Mouse (Mus musculus) embryo, embryonic 11.5 days (tissue): ENCODE results near the gene Tmem9b.

Experiments
- DNase-seq: peaks from one replicate; pipeline ENCODE4 v3.0.0-alpha.2; 2012; ENCODE audit warnings: low read depth, low spot score

The Tmem9b gene

DNA sequence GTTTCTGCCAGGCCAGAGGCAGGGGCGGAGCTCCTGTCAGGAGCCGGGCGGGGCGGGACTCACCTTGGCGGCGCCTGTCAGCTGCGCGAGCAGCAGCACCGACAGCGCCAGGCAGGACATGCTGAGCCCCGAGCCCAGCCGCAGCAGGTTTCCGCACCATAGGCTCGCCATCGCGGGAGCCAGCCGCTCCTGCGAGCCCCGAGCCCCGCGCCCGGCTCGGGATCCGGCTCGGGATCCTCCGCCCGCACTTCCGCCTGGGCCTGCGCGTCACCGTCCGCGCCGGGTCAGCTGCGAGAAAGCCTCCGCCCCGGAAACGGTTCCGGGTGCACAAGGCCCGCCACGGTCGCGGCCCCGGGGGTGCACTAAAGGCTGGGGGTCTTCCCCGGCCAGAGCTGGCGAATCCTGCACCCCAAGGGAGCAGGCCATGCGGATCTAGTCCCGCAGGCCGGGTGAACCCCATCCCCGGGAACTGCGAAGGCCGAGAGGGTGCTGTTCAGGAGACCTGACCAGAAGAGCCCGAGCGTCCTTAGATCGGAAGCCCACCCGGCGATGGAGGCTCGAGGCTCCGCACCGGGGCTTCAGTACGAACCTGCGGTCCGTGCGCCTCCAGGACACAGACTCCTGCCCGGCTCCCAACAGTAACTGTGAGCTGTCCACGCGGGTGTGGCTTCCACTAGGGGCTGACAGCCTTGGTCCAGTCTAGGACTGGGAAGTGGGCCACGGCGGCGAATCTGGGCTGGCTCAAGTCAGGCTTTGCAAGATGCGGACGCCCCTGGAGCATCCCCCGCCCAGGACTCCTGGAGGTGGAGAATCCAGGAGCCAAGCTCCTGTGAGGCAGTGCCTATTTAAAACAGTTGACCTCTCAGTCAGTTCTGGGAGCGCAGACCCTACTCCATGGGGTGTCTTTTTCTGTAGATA, at the start of gene Tmem9b:
Gene Tmem9b, minus strand, starts transcription at position 868 of the 918 bp plus-strand sequence.
- DNase-seq = peak; percentile 56

DNA sequence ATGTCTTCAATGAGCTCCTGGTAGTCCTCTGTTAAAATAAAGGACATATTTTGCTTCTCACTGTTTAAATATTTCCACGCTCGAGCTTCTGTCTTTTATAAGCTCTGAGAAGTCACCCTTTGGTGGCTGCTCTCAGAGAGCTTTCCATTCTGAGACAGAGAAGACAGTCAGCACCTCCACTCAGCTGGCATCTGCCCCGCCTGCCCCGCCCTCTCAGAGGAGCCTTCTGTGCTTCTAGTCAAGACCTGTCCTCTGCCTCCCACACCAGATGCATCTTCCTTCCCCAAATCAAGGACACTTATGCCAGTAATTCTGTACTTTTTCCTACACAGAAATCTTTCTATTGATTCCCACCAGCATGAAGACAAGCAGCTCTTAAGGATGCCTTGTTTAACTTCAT, 48.0 kb upstream of the Tmem9b start:
- no peak for DNase-seq

DNA sequence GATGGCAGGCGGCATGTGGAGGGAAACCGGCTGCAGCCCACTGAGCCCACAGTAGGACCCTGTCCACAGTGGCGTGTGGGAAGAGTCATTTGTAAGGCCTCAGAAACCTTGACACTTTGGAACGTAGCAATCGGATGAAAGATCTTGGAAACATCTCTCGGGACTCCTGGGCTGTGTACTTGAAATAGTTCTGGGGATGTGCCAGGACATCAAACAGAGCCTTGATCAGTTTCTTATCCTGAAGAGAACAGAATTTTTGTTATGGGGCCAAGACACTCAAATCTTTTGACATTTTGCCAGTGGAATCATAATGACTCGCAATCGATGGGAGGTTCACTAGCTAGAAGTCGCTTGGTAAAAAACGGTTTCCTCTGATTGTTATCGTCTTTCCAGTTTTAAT, 46.5 kb upstream of the Tmem9b start:
- DNase-seq = no peak

DNA sequence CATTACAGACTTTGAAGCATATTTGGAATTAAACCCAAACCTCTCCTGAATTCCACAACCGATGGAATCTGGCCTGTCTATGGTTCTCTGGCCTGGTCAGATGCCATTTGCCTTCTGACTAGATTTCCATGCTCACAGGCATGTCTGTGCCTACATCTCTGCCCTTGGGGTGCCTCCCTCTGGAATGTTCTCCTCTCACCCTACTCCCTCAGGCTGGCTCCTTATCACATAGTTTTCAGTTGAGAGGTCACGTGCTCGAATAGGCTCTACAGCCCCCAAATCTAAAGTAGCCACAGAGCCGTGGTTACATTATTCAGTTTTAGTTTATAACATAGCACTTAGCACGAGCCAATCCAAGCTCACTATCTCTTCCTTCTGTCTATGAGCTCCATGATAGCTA, 42.9 kb upstream of the Tmem9b start:
- DNase-seq = no peak

DNA sequence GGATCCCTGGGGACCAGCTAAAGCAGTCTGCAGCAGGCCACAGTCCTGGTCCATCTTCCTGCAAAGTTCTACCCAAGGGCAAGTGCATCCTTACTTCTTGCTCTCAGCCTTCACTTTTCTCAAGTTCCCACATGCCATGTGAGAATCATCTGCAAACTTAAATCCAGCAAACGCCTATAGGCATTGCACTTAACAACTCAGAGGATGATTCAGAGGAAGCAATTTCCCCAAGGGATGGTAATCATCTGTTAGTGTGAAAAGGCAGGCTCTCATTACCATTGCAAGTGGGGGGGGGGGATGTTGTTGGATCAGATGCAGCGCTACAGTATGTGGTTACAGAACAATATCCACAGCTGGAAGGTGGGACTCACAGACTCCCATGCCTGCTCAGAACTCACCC, 41.9 kb upstream of the Tmem9b start:
- DNase-seq = no peak

DNA sequence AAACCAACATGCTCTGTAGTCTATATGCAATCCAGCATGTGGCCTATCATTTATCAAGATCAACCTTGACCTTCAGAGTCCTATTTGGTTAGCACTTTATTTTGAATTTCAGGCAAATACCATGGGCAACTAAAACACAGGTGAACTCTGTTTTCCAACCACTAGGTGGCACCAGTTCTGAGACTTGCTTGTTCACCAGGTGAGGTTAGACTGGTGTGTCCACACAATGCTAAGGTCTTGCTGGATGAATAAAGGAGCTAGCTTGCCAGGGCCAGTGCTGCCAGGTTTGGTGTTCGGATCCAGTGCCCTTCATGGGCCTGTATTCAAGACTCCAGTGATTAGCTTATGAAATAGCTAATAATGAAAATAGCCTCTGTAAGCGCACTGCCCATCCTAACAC, 40.1 kb upstream of the Tmem9b start:
- peak; percentile 57 for DNase-seq

DNA sequence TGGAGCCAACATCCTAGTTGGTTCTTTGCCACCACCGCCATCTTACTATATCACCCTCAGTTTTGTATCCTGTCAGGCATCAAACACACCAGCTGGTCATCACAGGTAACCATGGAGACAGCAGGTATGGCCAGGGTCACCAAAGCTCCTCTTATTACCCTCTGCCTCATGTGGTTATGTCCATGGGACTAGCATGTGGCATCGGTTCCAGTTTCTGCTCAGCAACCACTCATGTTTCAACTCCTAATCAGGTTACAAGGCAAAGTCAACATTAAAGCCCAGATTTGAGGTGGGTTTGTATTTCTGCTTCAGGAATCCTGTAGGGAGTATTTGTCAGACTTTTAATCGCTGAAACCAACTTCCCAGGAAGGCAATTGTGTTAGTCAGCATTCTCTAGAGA, 38.1 kb upstream of the Tmem9b start:
- no peak for DNase-seq

DNA sequence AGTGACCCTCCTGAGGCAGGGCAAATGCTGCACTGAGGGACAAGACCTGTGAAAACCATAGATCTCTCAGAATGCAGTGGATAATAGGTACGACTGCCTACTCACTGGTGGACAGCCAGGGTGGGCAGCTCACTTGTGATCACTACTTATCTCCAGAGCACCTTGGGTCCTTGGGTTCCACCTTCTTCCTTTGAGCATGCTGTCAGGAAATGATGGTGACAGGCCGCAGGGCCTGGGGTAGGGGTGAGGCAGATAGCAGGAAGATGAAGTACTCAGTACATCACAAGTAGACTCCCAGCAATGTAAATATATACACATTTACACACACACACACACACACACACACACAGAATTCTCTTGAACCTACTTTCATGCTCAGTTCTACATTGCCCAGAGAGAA, 35.2 kb upstream of the Tmem9b start:
- no peak for DNase-seq

DNA sequence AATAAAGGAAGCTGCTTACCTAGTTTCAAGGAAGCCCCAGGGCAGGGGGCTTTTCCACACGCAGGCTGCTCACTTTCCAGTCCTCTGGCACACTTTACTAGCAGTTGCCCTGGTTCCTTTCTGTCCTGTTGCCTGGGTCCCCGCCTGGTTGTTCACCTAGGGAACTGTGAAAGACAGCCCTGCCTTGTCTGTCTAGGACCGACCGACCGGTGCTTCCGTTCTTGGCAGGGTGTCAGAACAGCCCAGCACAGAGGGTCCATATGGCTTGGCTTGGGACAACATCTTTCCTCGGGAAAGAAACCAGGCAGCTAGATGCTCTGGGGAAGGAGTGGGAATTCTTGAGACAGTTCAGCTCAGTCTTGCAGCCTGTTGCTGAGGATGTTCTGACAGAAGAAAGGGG, 30.6 kb upstream of the Tmem9b start:
- DNase-seq = no peak

DNA sequence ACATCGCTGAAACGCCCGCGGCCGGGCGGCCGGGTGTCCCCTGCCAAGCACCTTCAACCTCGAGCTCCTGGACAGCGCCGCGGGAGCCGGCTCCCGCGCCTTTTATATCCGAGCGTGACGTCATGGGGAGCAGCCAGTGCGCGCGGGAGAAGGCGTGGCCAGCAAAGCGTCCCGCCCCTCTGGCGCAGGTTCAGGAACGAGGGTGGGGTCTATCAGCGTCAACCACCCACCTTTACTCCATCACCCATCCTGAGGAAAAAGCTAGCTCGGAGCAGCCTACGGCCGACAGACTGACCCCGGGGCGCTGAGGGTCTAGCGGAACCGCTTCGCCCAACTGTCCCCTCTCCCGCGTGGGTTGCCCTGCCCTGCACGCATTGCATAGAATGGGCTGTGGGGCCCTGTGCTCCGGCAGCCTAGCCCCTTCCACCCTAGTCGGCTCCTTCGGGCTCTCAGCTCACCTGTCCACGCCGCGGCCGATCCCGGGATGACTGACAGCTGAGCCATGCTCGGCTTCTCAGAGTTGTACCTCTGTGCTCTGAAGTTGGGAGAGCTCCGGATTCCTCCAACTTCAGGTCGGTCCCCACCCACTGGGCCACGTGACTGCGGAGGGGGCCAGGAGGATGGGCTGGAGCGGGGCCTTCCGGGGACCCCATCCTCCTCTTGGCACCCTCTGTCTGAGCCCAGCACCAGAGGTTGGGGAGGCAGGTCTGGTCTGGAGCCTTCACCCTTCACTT, 29.0 kb upstream of the Tmem9b start, which contains the start of gene Nrip3:
Gene Nrip3, minus strand, starts transcription at position 556 of the 734 bp plus-strand sequence.
- peak; percentile 59 for DNase-seq

DNA sequence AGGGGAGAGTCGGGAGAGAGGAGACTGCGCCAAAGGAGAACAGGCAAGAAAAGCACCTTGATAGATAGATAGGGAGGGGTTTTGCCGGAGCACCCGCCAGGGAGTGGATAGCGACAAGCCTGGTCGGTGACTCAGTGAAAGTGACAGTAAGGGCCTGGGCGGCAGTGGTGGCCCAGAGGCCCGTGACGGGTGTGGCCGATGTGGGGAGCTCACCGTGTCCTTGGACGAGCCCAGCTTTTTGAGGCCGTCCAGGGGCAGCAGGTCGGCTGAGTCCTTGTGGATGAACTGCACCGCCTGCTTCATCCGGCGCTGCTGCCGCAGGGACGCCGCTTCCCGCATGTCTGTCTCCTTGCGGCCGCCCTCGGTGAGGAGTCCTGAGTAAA, 28.4 kb upstream of the Tmem9b start:
- peak; percentile 5 for DNase-seq

DNA sequence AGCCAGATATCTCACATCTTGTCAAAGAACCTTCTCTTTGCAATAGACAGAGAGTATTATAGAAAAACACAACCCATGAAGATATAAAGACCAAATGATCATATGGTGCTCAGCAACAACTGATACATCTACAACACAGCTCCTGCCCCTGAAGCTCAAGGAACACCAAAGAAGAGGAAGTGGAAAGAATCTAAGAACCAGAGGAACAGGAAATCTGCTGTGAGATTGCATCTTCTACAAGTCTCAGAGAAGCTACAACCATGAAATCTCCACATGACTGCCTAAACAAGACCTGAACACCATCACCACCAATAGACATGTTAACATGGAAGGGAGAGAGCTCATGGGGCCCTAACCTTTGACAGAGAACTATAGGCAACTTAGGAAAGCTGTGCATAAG, 19.6 kb upstream of the Tmem9b start:
- DNase-seq = no peak

DNA sequence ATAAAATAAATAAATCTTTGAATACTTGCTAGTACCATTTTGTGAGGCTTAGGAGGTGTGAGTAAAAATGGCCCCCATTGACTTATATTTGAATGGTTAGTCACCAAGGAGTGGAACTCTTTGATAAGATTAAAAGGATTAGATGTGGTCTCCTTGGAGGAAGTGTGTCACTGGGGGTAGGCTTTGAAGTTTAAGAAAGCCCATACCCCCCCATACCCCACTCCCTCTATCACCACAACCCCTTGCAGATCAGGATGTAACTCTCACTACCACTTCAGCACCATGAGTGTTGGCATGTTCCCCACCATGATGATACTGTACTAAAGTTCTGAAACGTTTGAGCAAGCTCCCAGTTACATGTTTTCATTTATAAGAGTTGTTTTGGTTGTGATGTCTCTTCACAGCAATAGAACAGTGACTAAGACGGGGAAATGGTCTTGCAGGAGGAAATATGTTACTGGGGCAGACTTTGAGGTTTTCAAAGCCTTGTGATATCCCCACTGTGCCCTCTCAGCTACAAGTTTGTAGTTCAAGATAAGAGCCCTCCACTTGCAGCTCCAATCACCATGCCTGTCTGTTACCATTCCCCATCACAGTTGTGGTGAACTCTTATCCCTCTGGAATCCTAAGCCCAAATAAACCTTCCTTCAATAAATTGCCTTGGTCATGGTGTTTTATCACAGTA, 16.2 kb upstream of the Tmem9b start:
- no peak for DNase-seq

DNA sequence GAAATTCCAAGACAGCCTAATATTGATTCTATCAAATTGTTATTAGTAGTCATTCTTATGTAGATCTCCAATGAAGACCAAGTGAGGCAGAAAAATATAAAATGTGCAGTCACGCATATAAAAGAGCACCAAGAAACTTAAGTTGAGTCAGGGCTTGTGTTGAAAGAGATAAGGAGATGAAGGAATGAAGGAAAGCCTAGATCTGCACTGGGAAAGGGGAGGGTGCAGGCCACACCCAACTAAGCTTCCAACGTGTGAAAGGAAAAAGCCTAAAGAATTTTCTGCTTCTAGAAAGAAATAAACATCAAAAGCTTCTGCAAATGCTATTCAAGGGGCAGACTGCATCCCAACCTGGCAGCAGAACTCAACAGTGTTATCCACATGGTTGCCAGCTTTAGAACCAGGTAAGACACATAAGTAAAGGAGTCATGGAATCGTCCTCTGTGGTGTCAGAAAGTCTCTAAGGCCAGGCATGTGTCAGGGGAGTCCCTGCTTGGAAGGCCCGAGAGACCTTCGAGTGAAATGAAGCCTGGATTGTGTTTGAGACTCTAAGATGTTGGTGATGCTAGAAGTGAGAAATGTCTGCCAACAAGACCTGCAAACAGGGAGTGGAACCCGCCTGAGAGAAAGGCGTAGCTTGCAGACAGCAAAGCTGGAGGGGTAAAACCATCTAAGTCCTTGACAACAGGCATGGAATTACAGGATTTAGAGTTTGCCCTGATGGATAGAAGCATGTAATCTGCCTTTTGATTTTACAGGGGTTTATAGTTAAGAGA, 15.1 kb upstream of the Tmem9b start:
- DNase-seq = no peak

DNA sequence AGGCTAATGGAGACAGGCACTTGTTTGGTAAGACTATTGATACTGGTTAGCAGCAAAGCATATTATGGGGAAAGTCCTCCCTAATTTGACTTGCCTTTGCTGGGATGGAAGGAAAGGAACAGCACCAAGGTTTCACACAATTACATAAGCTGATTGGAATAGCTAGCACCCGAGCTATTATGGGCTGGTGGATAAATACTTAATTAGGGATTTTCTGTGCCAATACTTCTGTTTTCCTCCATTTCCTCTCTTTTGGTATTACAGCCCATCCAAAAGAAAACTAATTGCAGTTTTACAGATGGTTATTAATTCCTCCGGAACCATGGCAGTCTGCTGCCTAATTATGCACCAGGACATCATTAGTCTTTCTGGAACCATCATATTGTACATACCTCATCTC, 11.3 kb upstream of the Tmem9b start:
- no peak for DNase-seq

DNA sequence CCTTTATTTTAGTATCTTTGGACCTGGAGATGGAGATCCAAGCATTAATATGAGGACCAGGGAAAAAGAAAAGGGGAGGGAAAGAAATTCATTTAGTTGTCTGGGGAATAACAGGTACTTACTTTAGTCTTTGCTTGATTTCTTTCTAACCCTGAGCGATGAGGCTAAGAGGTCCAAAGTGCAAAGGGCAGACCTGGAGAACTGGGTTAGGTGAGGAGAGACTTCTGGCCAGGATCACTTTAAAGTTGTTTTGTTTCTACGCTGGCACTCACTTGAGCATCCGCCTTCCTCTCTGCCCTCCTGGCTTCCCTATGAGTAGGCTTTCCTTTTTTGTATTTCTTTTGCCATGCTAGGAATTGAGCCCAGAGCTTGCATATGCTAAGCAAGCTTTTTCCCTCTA, 3.6 kb upstream of the Tmem9b start:
- no peak for DNase-seq

DNA sequence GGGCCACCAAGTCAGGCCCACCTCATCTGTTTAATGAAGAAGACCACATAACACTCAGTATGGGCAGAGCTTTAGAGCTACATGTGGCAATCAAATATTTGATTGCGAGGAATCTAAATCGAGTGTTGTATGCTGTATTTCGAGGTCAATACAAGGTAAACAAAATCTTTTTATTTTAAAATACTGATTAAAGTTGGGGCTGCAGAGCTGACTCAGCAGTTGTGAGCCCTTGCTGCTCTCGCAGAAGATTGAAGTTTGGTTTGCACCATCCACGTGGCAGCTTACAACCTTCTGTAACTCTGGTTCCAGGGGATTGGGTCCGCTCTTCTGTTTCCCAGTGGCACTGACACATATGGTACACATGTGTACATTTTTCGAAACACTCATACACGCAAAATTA, 1.4 kb upstream of the Tmem9b start:
- DNase-seq = no peak

DNA sequence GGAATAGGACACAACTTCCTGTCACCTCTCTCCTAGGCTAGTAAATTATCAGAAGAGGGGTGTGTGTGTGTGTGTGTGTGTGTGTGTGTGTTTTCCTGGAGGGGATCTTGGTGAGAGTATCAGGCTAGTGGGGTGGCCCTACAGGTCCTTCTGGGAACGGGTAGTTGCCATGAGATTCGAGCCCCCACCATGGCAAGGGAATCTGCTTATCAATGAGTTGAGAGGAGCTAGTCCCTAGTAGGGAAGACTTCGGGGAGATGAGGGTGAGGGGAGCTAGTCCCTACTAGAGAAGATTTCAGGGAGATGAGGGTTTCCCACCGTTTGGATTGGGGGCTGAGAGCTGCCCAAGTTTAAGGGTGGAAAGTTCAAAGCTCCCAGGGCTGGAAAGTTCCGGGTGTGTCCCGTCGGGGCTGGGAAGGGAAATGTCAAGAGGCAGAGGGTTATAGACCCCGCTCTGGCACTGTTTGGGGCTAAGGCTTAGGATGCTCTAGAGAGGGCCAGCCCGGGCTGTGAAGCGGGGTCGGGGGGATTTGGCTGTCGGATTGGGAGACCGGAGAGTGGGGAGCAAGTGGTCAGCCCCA, 1.2 kb downstream of the Tmem9b start:
- DNase-seq = no peak

DNA sequence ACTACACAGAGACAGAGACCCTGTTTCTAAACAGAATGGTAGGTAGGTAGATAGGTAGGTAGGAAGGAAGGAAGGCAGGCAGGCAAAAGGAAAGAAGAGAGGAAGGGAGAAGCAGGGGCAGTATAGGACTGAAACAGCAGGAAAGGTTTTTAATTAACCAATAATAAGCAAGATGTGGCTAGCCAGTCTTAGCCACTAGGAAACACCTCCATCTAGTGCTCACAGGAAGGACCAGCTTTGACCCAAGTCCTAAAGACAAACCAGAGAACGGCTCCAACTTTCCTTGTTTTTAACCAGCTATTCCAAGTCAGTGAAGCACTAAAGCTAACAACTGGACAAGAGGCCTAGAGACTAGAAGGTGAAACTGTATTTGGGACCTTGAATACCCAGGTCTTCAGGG, 4.9 kb downstream of the Tmem9b start:
- no peak for DNase-seq

DNA sequence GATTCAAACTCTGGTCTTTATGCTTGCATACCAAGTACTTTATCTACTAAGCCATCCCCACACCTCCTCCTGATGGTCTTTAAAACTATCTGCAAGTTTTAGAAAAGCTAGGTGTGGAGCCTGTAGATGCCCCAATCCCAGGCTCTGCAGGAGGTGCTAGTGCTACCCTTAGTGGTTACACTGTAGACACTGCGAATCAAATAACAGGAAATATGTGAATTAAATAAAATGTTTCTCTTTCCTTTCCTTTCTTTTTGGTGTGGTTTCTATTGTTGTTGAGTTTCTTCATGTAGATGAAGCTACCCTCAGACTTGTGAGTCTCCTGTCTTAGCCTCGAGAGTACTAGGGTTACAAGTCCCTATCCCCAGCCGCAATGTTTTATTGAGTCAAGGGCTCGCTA, 11.0 kb downstream of the Tmem9b start:
- DNase-seq = no peak

DNA sequence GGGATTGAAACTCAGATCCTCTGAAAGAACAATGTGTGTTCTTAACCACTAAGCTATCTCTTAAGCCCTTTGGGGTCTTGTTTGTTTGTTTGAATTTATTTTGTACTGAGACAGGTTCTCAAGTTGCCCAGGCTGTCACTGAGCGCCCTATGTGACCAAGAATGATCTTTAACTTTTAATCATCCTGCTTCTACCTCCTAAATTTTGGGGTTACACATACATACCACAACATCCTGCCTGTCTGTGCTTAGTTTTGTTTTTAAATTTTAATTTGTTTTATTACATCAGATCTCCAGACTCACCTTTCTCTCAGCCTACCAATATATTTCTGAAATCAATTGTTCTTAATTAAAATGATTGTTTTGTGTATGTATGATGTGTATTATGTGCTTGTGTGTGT, 11.6 kb downstream of the Tmem9b start:
- no peak for DNase-seq
